Mouse (Mus musculus): ENCODE data around the gene Gm10226.
"Not testable (repeated sequence)": the region's sequence is repeated elsewhere in the genome, so short reads cannot be mapped to it uniquely, and the experiment has no call there.

The Gm10226 gene

GRCm38 (mm10) chr17:21691560-21691959, at the start of gene Gm10226:
Gene Gm10226 (plus strand): TSS chr17:21691860.
- DNase-seq (ENCODE audit: extremely low read depth, low read depth, low spot score): no peak

GRCm38 (mm10) chr17:21648791-21649190, 42.9 kb upstream of the Gm10226 start:
- no peak for DNase-seq (ENCODE audit: extremely low read depth, low read depth, low spot score)

GRCm38 (mm10) chr17:21649936-21650335, 41.7 kb upstream of the Gm10226 start:
- no peak for DNase-seq (ENCODE audit: extremely low read depth, low read depth, low spot score)

- DNase-seq (ENCODE audit: extremely low read depth, low read depth, low spot score): peak; percentile 43
Observed at GRCm38 (mm10) chr17:21650364-21650907, 41.2 kb upstream of the Gm10226 start, which contains the start of gene Zfp983. Gene Zfp983 (plus strand): TSS chr17:21650624.

- not testable (repeated sequence) for DNase-seq (ENCODE audit: extremely low read depth, low read depth, low spot score)
Observed at GRCm38 (mm10) chr17:21678826-21679225, 12.8 kb upstream of the Gm10226 start.

GRCm38 (mm10) chr17:21679273-21680018, 12.2 kb upstream of the Gm10226 start:
- peak; percentile 49 for DNase-seq (ENCODE audit: extremely low read depth, low read depth, low spot score)

- not testable (repeated sequence) for DNase-seq (ENCODE audit: extremely low read depth, low read depth, low spot score)
Observed at GRCm38 (mm10) chr17:21680019-21680376, 11.7 kb upstream of the Gm10226 start.

- no peak for DNase-seq (ENCODE audit: extremely low read depth, low read depth, low spot score)
Observed at GRCm38 (mm10) chr17:21693342-21693741, 1.7 kb downstream of the Gm10226 start.

GRCm38 (mm10) chr17:21696073-21696472, 4.4 kb downstream of the Gm10226 start:
- no peak for DNase-seq (ENCODE audit: extremely low read depth, low read depth, low spot score)

- no peak for DNase-seq (ENCODE audit: extremely low read depth, low read depth, low spot score)
Observed at GRCm38 (mm10) chr17:21702281-21703240, 10.9 kb downstream of the Gm10226 start.

- DNase-seq (ENCODE audit: extremely low read depth, low read depth, low spot score): no peak
Observed at GRCm38 (mm10) chr17:21703414-21703813, 11.8 kb downstream of the Gm10226 start.

GRCm38 (mm10) chr17:21707343-21707996, 15.8 kb downstream of the Gm10226 start, which contains the start of gene Zfp760:
Gene Zfp760 (plus strand): TSS chr17:21707741.
- DNase-seq (ENCODE audit: extremely low read depth, low read depth, low spot score): peak; percentile 71

GRCm38 (mm10) chr17:21708401-21708800, 16.7 kb downstream of the Gm10226 start:
- DNase-seq (ENCODE audit: extremely low read depth, low read depth, low spot score): no peak

- DNase-seq (ENCODE audit: extremely low read depth, low read depth, low spot score): not testable (repeated sequence)
Observed at GRCm38 (mm10) chr17:21730495-21730894, 38.8 kb downstream of the Gm10226 start, which contains the start of gene Zfp229. Gene Zfp229 (plus strand): TSS chr17:21730795.

- DNase-seq (ENCODE audit: extremely low read depth, low read depth, low spot score): no peak
Observed at GRCm38 (mm10) chr17:21733049-21733448, 41.4 kb downstream of the Gm10226 start.

- DNase-seq (ENCODE audit: extremely low read depth, low read depth, low spot score): peak; percentile 3
Observed at GRCm38 (mm10) chr17:21733529-21734031, 41.9 kb downstream of the Gm10226 start.

Measured in fat pad, adult 2 months (tissue).